Mouse (Mus musculus) heart, adult 2 months (tissue): Measurements from ENCODE around the gene Gm10409. TPM values are rescaled to one million over a fixed set of nuclear protein-coding genes. Genes with fewer than 3 reads are reported as not detected.
"Not testable (repeated sequence)": the region's sequence is repeated elsewhere in the genome, so short reads cannot be mapped to it uniquely, and the experiment has no call there.

Source experiments
- DNase-seq, 2 experiments: peaks; one replicate each; pipeline ENCODE4 v3.0.0; 2021
- H3K27ac ChIP-seq: fragments of 200-600 bp; 2 replicates; pipeline ENCODE4 v1.8.1; 2022
- H3K27me3 ChIP-seq: fragments of 200-500 bp; 2 replicates; pipeline ENCODE4 v1.6.1; 2012; ENCODE audit warnings: mild to moderate bottlenecking, low read length, inconsistent platforms, mixed read lengths; ENCODE audit not compliant: control insufficient read depth, insufficient read depth
- H3K36me3 ChIP-seq: fragments of 200-500 bp; 2 replicates; pipeline ENCODE4 v1.6.1; 2012; ENCODE audit warnings: low read length, inconsistent platforms; ENCODE audit not compliant: control insufficient read depth, insufficient read depth
- H3K4me1 ChIP-seq: fragments of 200-500 bp; 2 replicates; pipeline ENCODE4 v1.6.1; 2011; ENCODE audit warnings: low read length; ENCODE audit not compliant: control insufficient read depth, insufficient read depth
- H3K4me3 ChIP-seq: fragments of 200-600 bp; 2 replicates; pipeline ENCODE4 v1.8.1; 2022
- H3K79me2 ChIP-seq: fragments of 200-500 bp; replicated peaks from 2 replicates; pipeline ENCODE4 v1.6.1; 2012; ENCODE audit warnings: mild to moderate bottlenecking, inconsistent platforms, low read length, moderate library complexity, mixed read lengths; ENCODE audit not compliant: control insufficient read depth, insufficient read depth
- H3K9ac ChIP-seq: fragments of 200-500 bp; 2 replicates; pipeline ENCODE4 v1.6.1; 2012; ENCODE audit warnings: low read depth, mild to moderate bottlenecking, control low read depth, inconsistent platforms, low read length, mixed read lengths
- WGBS: fragments of 180-500 bp; shearing (Covaris S2); methylation state at CpG from one replicate; pipeline ENCODE4 v1.1.7; 2018; 5-methylcytosine and 5-hydroxymethylcytosine counted together
- intact Hi-C: fragments of 180-260 bp; cut with DNase I; formaldehyde crosslinking; loops from one replicate; pipeline ENCODE4 v1.15.1; 2025
- long read RNA-seq: library from polyadenylated mRNA; stranded (forward); transcript quantifications from one replicate; pipeline ENCODE4 v2.0.0, GENCODE M21; 2021
- polyA plus RNA-seq: library from polyadenylated mRNA; depleted of rRNA; stranded (reverse); fragments of >200 nt; gene quantifications from 2 replicates; pipeline ENCODE4 v1.2.3, GENCODE M21; 2012; rRNA removed
- total RNA-seq, 2 experiments: library from RNA; stranded (reverse); gene quantifications; 2 replicates each; pipeline ENCODE4 v1.2.3; 2021

The Gm10409 gene
- total RNA-seq, result under 1 TPM in 1 of 2 experiments, not detected in 1; 0.25 TPM
- polyA plus RNA-seq, result 0.09 and 0.16 TPM in 2 replicates
- long read RNA-seq, result 0 reads

DNA sequence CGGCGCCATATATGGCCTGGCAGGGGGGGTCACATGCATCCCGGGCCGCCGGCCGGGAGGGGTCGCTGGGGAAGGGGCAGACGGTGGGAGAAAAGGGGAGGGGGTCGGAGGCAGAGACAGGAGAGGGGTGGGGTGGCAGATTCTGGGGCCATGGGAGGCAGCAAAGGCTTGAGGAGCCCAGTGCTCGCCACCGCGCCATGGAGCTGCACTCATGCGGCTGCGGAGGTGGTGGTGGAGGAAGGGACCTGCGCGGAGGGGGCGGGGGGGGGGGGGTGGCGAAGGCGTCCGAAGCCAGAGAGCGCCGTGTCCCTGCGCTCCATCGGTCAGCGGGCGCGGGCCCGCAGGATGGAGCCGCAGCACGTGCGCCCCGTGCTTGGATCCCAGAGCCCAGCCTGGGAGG lies at the start of gene Gm10409:
TSS of gene Gm10409 (plus strand) at position 301 of the 400 bp plus-strand sequence.
- H3K4me3 ChIP-seq, H3K79me2 ChIP-seq, H3K4me1 ChIP-seq, H3K36me3 ChIP-seq, intact Hi-C loops, H3K27ac ChIP-seq, H3K27me3 ChIP-seq, H3K9ac ChIP-seq, DNase-seq: not testable (repeated sequence)
- WGBS, result no CpG with 5 or more reads among the region's 32 CpGs

DNA sequence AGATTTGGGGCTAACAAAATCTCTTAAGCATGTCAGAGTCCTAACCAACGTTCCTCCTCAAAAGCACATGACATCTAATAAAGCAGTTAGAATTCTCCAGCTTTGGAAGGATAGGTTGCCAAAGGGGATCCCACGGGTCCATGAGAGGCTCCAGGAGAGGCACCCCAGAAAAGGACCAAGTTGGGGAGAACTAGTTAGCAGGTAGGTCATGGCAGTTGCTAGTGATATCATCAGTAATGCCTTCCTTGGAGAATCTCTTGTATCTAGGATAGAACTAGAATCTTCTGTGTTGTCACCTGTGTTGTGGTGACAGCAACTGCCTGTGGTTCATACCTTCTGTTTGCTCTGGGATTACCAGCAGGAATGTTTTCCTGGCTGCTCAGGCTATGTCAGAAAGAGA lies 17.6 kb upstream of the Gm10409 start, which contains the start of gene Gm10413:
TSS of gene Gm10413 (plus strand) at position 301 of the 400 bp plus-strand sequence.
- H3K4me3 ChIP-seq, H3K79me2 ChIP-seq, H3K4me1 ChIP-seq, intact Hi-C loops, DNase-seq, H3K27ac ChIP-seq, H3K27me3 ChIP-seq, H3K9ac ChIP-seq, H3K36me3 ChIP-seq: not testable (repeated sequence)
- WGBS, result no CpG with 5 or more reads among the region's 2 CpGs

DNA sequence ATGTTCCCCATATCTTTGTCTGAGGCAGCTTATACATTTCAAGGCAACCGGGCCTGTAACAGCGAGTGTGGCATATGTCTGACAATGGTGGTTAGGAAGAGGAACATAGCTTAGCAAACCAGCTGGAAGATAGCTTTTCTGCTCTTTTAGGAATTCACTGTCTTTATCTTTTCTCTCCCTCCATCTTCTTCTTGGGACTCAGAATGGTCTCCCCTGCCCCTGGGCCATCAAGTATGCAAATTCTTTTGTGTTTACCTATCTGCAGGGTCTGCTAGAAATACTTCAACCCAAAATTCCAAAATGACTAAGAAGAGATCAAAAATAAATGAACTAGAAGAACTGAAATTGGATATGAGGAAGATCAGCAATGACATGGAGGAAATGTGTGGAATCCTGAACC lies 15.4 kb downstream of the Gm10409 start, which contains the start of gene Gm3005:
TSS of gene Gm3005 (plus strand) at position 301 of the 400 bp plus-strand sequence.
- H3K9ac ChIP-seq, H3K27ac ChIP-seq, H3K4me1 ChIP-seq, H3K27me3 ChIP-seq, H3K36me3 ChIP-seq, intact Hi-C loops, H3K79me2 ChIP-seq, DNase-seq, H3K4me3 ChIP-seq: not testable (repeated sequence)
- WGBS, result no CpG with 5 or more reads among the region's 2 CpGs

DNA sequence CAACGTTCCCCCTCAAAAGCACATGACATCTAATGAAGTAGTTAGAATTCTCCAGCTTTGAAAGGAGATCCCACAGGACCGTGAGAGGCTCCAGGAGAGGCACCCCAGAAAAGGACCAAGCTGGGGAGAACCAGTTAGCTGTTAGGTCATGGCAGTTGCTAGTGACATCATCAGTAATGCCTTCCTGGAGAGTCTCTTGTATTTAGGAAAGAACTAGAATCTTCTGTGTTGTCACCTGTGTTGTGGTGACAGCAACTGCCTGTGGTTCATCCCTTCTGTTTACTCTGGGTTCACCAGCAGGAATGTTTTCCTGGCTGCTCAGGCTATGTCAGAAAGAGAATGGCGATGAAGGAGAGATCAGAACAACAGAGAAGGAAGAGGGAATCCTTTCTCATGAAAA lies 36.7 kb downstream of the Gm10409 start, which contains the start of gene Gm10408:
TSS of gene Gm10408 (plus strand) at position 301 of the 400 bp plus-strand sequence.
- intact Hi-C loops, DNase-seq, H3K27me3 ChIP-seq, H3K4me3 ChIP-seq, H3K4me1 ChIP-seq, H3K79me2 ChIP-seq, H3K27ac ChIP-seq, H3K9ac ChIP-seq, H3K36me3 ChIP-seq: not testable (repeated sequence)
- WGBS, result no CpG with 5 or more reads among the region's 3 CpGs

Other genes with a start within 250 kb of the Gm10409 start
- not detected for gene Gm5795, start 224.4 kb upstream of the Gm10409 start, total RNA-seq
- not detected in 2 replicates for gene Gm5795, start 224.4 kb upstream of the Gm10409 start, polyA plus RNA-seq
- gene D830030K20Rik, start 204.1 kb upstream of the Gm10409 start, total RNA-seq, result under 1 TPM; 0.23 to 0.61 TPM
- gene D830030K20Rik, start 204.1 kb upstream of the Gm10409 start, polyA plus RNA-seq, result 0.12 and 1.2 TPM in 2 replicates
- gene Gm2956, start 80.0 kb upstream of the Gm10409 start, total RNA-seq, result not detected
- not detected in 2 replicates for gene Gm2956, start 80.0 kb upstream of the Gm10409 start, polyA plus RNA-seq
- gene Gm10413, start 17.5 kb upstream of the Gm10409 start, total RNA-seq, result not detected
- not detected in 2 replicates for gene Gm10413, start 17.5 kb upstream of the Gm10409 start, polyA plus RNA-seq
- not detected for gene Gm3005, start 15.5 kb downstream of the Gm10409 start, total RNA-seq
- 0.12 and 0.15 TPM in 2 replicates for gene Gm3005, start 15.5 kb downstream of the Gm10409 start, polyA plus RNA-seq
- not detected for gene Gm10408, start 36.8 kb downstream of the Gm10409 start, total RNA-seq
- gene Gm10408, start 36.8 kb downstream of the Gm10409 start, polyA plus RNA-seq, result not detected in 2 replicates
- not detected for gene Gm3012, start 221.9 kb downstream of the Gm10409 start, total RNA-seq
- gene Gm3012, start 221.9 kb downstream of the Gm10409 start, polyA plus RNA-seq, result not detected in 2 replicates
- gene Gm3020, start 239.4 kb downstream of the Gm10409 start, total RNA-seq, result under 1 TPM in 1 of 2 experiments, not detected in 1; 0.25 TPM
- gene Gm3020, start 239.4 kb downstream of the Gm10409 start, polyA plus RNA-seq, result 0.09 and 0.16 TPM in 2 replicates